Mouse (Mus musculus): ENCODE measurements at regions not wholly inside any gene's neighbourhood (a gene's known extent, or its start where the extent isn't known, plus 50 kb on each side); places are given as distances from the start of the nearest gene placed in this dataset.

DNA sequence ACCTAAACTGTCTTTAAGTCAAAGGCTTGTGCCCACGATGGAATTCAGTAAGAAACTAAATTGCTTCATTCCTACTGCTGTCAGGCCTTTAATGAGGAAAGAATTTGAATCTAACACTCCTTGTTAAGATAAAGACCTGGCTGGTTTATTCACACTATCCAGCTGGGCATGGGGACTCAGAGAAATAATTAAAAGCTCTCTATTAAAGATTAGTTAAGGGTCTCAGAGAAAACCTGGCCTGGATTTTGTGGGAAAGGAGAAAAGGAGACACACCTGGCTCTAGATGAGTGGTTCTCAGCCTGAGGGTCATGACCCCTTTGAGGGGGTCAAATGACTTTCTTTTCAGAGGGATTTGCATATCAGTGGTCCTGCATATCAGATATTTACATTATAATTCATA lies 178.7 kb downstream of the Plpp3 start:
- TF ChIP-seq POLR2A (IDR thresholded peaks at IDR 0.05; ENCODE audit: borderline replicate concordance, extremely low read depth, insufficient read depth, insufficient read length, poor library complexity, severe bottlenecking) (no peak), CTCF (IDR thresholded peaks at IDR 0.05; ENCODE audit: borderline replicate concordance, extremely low read depth, insufficient read depth, insufficient read length) (no peak)

Measured in brain, embryonic 14.5 days (tissue).